Mouse (Mus musculus): ENCODE results near the gene Bfar. TPM values are rescaled to one million over a fixed set of nuclear protein-coding genes. Genes with fewer than 3 reads are reported as not detected.
A peak's percentile ranks its signal among the peaks of the same experiment; 100 is the strongest.
"Not testable (repeated sequence)": the region's sequence is repeated elsewhere in the genome, so short reads cannot be mapped to it uniquely, and the experiment has no call there.

Gene Bfar
- total RNA-seq (2021), result 10 to 100 TPM; 40.0 to 45.2 TPM
- long read RNA-seq, experiment 1, transcript Bfar-201 (8 exons, 3,003 nt), result major isoform, 30 of 67 reads
- long read RNA-seq, experiment 1, partial matches to known transcripts, result 0 of 67 reads
- long read RNA-seq, experiment 1, other reads (novel, unspliced or antisense), result 37 of 67 reads
- long read RNA-seq, experiment 2, transcript Bfar-201 (8 exons, 3,003 nt), result major isoform, 42 of 112 reads
- long read RNA-seq, experiment 2, partial matches to known transcripts, result 64 of 112 reads
- long read RNA-seq, experiment 2, other reads (novel, unspliced or antisense), result 6 of 112 reads

- Histone ChIP-seq H3K27ac (peak within 1 kb of the TSS; percentile 98), H3K4me3 (peak within 1 kb of the TSS; percentile 99)
- TF ChIP-seq CTCF (conservative IDR thresholded peaks at IDR 0.05), result no peak
- DNase-seq (ENCODE audit: low spot score in 2 of 2), result peak; percentile 86 to 92
Measured at GRCm38 (mm10) chr16:13671685-13672385, at the start of gene Bfar, which contains the start of gene 3110001I22Rik. TSS of gene Bfar (plus strand) at chr16:13671858. TSS of gene 3110001I22Rik (plus strand) at chr16:13671929.

- Histone ChIP-seq H3K4me3 (no peak overlapping the region), H3K27ac (no peak overlapping the region)
- peak in 1 of 2 experiments; percentile 3 for DNase-seq (ENCODE audit: low spot score in 2 of 2)
- TF ChIP-seq CTCF (conservative IDR thresholded peaks at IDR 0.05), result peak; percentile 74
Measured at GRCm38 (mm10) chr16:13628345-13628744, 43.3 kb upstream of the Bfar start.

DNA sequence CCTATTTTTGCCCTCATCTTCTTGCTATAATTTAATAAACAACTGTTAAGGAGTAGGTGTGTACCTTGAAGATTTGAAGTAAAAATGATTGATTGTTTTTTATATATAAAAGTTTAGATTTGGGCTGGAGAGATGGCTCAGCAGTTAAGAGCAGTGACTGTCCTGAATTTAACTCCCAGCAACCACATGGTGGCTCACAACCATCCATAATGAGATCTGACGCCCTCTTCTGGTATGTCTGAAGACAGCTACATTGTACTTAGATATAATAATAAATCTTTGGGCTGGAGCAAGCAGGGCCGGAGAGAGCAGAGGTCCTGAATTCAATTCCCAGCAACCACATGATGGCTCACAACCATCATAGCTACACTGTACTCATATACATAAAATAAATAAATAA, 33.5 kb upstream of the Bfar start:
- peak; percentile 47 for TF ChIP-seq CTCF (conservative IDR thresholded peaks at IDR 0.05)
- not testable (repeated sequence) for H3K4me3 ChIP-seq; H3K27ac ChIP-seq; DNase-seq (ENCODE audit: low spot score in 2 of 2)

- no peak for TF ChIP-seq CTCF (conservative IDR thresholded peaks at IDR 0.05)
- DNase-seq (ENCODE audit: low spot score in 2 of 2), result no peak
- Histone ChIP-seq H3K4me3 (no peak overlapping the region), H3K27ac (no peak overlapping the region)
Measured at GRCm38 (mm10) chr16:13639508-13639907, 32.1 kb upstream of the Bfar start.

- no peak overlapping the region for H3K4me3 ChIP-seq
- TF ChIP-seq CTCF (conservative IDR thresholded peaks at IDR 0.05), result peak; percentile 65
- H3K27ac ChIP-seq, result no peak overlapping the region
- no peak for DNase-seq (ENCODE audit: low spot score in 2 of 2)
Measured at GRCm38 (mm10) chr16:13640064-13640463, 31.6 kb upstream of the Bfar start.

- Histone ChIP-seq H3K27ac (no peak overlapping the region), H3K4me3 (no peak overlapping the region)
- no peak for TF ChIP-seq CTCF (conservative IDR thresholded peaks at IDR 0.05)
- DNase-seq (ENCODE audit: low spot score in 2 of 2), result no peak
Measured at GRCm38 (mm10) chr16:13644474-13644873, 27.2 kb upstream of the Bfar start.

GRCm38 (mm10) chr16:13645930-13646329, 25.7 kb upstream of the Bfar start:
- no peak overlapping the region for H3K4me3 ChIP-seq
- DNase-seq (ENCODE audit: low spot score in 2 of 2), result no peak
- TF ChIP-seq CTCF (conservative IDR thresholded peaks at IDR 0.05), result no peak
- H3K27ac ChIP-seq, result no peak overlapping the region

DNA sequence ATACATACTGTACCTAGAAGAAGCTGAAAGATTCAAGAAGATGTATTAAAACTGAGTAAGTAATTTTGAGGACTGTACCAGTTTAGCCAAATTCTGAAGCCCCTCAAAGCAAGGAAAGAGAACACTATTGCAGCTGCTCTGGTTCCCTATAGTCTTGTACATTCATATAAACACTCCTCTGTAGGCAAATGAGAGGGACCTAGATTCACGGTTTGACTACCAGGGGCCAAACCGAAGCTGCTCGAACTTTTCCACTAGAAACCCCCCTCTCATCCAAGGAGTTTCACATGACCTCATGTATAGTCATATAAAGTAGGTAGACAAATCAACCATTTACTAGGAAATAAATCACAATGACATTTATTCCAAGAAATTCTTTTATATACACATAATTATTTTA, 12.8 kb upstream of the Bfar start:
- H3K27ac ChIP-seq, result no peak overlapping the region
- TF ChIP-seq CTCF (conservative IDR thresholded peaks at IDR 0.05), result no peak
- H3K4me3 ChIP-seq, result no peak overlapping the region
- no peak for DNase-seq (ENCODE audit: low spot score in 2 of 2)

GRCm38 (mm10) chr16:13660736-13661135, 10.9 kb upstream of the Bfar start:
- no peak for DNase-seq (ENCODE audit: low spot score in 2 of 2)
- H3K27ac ChIP-seq, result no peak overlapping the region
- H3K4me3 ChIP-seq, result no peak overlapping the region
- TF ChIP-seq CTCF (conservative IDR thresholded peaks at IDR 0.05), result no peak

DNA sequence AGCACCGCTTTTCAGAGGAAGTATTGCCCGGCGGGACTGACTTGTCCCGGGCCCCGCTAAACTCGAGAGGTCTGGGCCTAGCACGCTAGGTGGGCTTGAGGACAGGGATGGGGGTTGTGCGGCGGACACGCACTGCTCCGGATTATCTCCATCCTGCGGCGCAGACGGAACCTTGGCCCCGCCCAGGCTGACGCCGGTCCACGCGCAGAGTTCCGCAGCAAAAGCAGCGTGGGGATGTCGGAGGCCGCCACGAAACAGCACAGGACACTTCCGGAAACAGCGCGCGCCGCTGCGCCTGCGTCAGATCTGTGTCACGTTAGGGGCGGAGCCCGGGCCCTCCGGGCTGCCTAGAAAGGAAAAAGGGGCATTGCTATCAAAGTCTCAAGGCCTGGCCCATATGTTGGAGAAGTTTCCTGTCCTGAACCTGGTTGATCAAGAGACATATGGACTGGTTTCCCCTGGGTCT, 3.7 kb upstream of the Bfar start, which contains the start of gene Parn:
Parn (minus strand) TSS at position 293 of the 466 bp plus-strand sequence.
- H3K4me3 ChIP-seq, result peak within 1 kb of the TSS; percentile 84
- no peak for TF ChIP-seq CTCF (conservative IDR thresholded peaks at IDR 0.05)
- peak within 1 kb of the TSS; percentile 91 for H3K27ac ChIP-seq
- peak; percentile 93 to 94 for DNase-seq (ENCODE audit: low spot score in 2 of 2)

DNA sequence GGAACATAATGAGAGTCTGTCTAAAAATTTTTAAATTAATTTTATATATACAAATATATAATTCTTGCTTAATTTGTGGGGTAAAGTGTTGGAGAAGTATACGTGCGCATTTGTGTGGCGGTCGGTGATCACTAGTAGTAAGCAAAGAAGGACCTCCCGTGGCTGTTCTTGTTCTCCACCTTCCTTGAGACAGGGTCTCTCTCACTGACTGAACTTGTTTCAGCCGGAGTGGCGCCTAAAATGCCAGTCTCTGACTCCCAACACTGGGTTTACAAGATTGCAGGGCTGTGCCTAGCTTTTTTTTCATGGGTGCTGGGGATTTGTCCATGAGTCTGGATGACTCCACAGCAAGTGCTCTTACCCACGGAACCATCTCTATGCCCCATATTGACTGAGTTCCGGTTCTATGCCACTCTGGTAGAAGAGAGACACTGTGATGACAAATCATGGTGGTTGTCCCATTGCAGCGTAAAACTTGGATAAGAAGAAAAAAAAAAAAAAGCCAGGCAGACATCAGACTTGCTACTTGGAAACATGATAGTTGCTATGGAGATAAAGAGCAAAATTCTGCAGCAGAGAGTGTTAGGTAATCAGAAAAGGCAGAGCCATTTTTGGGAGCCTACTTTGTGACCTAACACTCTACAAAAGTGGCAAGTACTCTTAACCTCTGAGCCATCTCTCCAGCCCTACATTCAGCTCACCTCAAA, 3.1 kb upstream of the Bfar start:
- H3K27ac ChIP-seq, result peak overlapping the region; percentile 91
- DNase-seq (ENCODE audit: low spot score in 2 of 2), result no peak
- no peak for TF ChIP-seq CTCF (conservative IDR thresholded peaks at IDR 0.05)
- peak overlapping the region; percentile 84 for H3K4me3 ChIP-seq

DNA sequence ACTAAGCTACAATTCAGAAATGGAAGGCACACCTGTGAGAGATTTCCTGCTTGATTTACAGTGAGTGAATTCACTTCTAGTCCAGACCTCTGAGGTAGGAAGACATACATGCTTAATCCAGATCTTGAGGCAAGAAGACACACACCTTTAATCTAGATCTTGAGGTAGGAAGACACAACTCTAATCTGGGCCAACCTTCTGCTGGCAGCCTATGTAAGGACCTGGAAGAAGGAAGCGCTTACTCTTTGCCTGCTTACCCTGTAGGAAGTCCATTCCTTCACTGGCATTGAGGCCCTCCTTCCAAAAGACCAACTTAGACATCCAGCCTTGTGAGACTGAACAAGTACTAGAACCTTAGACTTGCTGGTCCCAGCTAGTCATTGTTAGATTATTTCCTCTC, 2.4 kb upstream of the Bfar start:
- no peak for DNase-seq (ENCODE audit: low spot score in 2 of 2)
- Histone ChIP-seq H3K27ac (no peak overlapping the region), H3K4me3 (no peak overlapping the region)
- no peak for TF ChIP-seq CTCF (conservative IDR thresholded peaks at IDR 0.05)

GRCm38 (mm10) chr16:13670896-13671295, 762 bp upstream of the Bfar start:
- peak overlapping the region; percentile 99; the same call in 1 of the 2 replicates for H3K4me3 ChIP-seq
- not testable (repeated sequence) for DNase-seq (ENCODE audit: low spot score in 2 of 2)
- H3K27ac ChIP-seq, result peak overlapping the region; percentile 98; the same call in 1 of the 2 replicates
